Mouse (Mus musculus): Measurements from ENCODE around the gene Eci2. TPM values are rescaled to one million over a fixed set of nuclear protein-coding genes. Genes with fewer than 3 reads are reported as not detected.

The Eci2 gene
- polyA plus RNA-seq (2012; rRNA removed) = 105 and 112 TPM in 2 replicates
- polyA plus RNA-seq (2014; fragmentation: Nextera tagmentation; extraction: Ambion mirVana) = 152 and 161 TPM in 2 replicates

GRCm38 (mm10) chr13:35026879-35027278, at the start of gene Eci2:
TSS of gene Eci2 (minus strand) at chr13:35027096.
- Histone ChIP-seq H3K9me3 (ENCODE audit: control insufficient read depth, low read length) (no peaks in the 10 kb centered on the region), H3K27ac (replicated peaks; ENCODE audit: low read depth, low read length) (no peak within 1 kb of the TSS), H3K4me3 (replicated peaks; ENCODE audit: low read length) (peak within 1 kb of the TSS; percentile 14; the same call in 1 of the 2 replicates), H3K9ac (ENCODE audit: low read depth, low read length, severe bottlenecking) (no peak within 1 kb of the TSS), H3K36me3 (ENCODE audit: control insufficient read depth, insufficient read depth, low read length) (no peaks in the 10 kb centered on the region), H3K27me3 (ENCODE audit: control insufficient read depth, insufficient read depth, low read length) (no peaks in the 10 kb centered on the region), H3K4me2 (replicated peaks; ENCODE audit: low read depth, low read length, severe bottlenecking) (peak within 1 kb of the TSS; percentile 36), H3K4me1 (ENCODE audit: control insufficient read depth, insufficient read depth, low read length) (no peaks in the 10 kb centered on the region)
- TF ChIP-seq POLR2A (IDR thresholded peaks at IDR 0.05; ENCODE audit: borderline replicate concordance, extremely low read depth, insufficient read depth, insufficient read length) = no peak
- DNase-seq (ENCODE audit: low spot score) (peak; percentile 34), ATAC-seq (ENCODE audit: low FRiP score, low read depth) (no peak)
- WGBS = 13% methylated on average over 6 of the region's 6 CpGs

DNA sequence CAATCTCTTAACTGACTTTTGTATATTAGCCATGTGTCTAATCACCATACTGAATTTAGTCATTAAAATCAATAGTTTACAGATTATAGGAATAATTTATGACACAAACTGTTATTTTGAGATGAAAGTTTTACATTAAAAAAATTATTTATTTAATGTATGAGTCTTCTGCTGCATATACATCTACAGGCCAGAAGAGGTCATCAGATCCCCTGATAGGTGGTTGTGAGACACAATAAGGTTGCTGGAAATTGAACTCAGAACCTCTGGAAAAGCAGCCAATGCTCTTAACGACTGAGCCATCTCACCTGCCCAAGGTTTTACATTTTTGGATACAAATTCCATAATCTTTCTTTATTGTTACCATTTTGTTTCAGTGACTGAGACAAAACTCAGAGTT, 48.0 kb upstream of the Eci2 start:
- ATAC-seq (ENCODE audit: low FRiP score, low read depth) (no peak), DNase-seq (ENCODE audit: low spot score) (no peak)
- no peaks in the 10 kb centered on the region for H3K36me3 ChIP-seq (ENCODE audit: control insufficient read depth, insufficient read depth, low read length)
- H3K27ac ChIP-seq (replicated peaks; ENCODE audit: low read depth, low read length) = no peak overlapping the region
- H3K9me3 ChIP-seq (ENCODE audit: control insufficient read depth, low read length) = no peaks in the 10 kb centered on the region
- WGBS = 59% methylated on average over 1 of the region's 1 CpGs
- TF ChIP-seq POLR2A (IDR thresholded peaks at IDR 0.05; ENCODE audit: borderline replicate concordance, extremely low read depth, insufficient read depth, insufficient read length) = no peak
- H3K4me2 ChIP-seq (replicated peaks; ENCODE audit: low read depth, low read length, severe bottlenecking) = no peak overlapping the region
- H3K4me3 ChIP-seq (replicated peaks; ENCODE audit: low read length) = no peak overlapping the region
- H3K4me1 ChIP-seq (ENCODE audit: control insufficient read depth, insufficient read depth, low read length) = no peaks in the 10 kb centered on the region
- no peak overlapping the region for H3K9ac ChIP-seq (ENCODE audit: low read depth, low read length, severe bottlenecking)
- H3K27me3 ChIP-seq (ENCODE audit: control insufficient read depth, insufficient read depth, low read length) = no peaks in the 10 kb centered on the region

DNA sequence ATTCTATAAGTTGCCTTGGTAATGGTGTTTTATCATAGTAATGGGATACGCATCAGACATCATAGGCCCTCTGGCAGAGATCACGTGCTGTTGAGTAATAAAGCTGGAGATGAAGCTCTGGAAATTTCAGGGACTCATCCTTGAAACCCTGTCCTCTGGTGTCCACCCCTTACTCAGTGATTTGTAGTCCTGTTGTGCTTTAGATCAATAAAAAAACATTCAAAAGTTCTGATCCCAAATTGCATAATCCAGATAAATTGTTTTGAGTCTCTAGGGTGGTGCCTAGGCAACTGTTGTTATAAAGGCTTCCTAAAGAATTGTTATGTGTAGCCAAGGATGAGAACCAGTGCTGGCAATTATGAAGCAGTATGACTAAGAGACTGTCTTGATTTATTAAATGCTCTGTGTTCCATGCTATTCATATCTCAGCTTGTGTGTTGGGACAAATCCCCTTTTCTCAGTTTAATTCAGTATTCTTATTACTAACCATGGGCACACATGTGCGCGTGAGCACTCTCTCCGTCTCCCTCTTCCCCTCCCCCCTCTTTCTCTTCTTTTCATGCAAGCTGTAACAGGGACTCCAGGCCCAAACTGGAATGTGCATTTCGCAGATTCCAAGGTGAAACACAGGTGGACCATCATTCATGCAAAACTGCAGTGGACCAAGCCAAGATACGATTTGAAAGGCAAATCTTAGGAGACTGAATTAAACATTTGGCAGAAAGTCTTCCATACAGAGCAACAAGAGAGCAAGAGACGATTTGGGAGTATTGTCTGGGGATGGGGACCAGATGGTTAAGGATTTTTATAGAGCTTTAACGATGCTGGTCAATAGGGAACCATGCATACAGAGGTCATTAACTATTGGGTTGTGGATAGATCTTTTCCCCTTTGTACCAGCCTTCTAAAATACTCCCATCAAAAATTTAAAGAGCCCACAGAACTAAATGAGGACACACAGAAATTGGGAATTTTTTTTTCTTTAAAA, 43.9 kb upstream of the Eci2 start:
- Histone ChIP-seq H3K36me3 (ENCODE audit: control insufficient read depth, insufficient read depth, low read length) (no peaks in the 10 kb centered on the region), H3K27ac (replicated peaks; ENCODE audit: low read depth, low read length) (no peak overlapping the region), H3K9ac (ENCODE audit: low read depth, low read length, severe bottlenecking) (no peak overlapping the region), H3K4me2 (replicated peaks; ENCODE audit: low read depth, low read length, severe bottlenecking) (no peak overlapping the region), H3K27me3 (ENCODE audit: control insufficient read depth, insufficient read depth, low read length) (no peaks in the 10 kb centered on the region), H3K4me3 (replicated peaks; ENCODE audit: low read length) (no peak overlapping the region), H3K9me3 (ENCODE audit: control insufficient read depth, low read length) (no peaks in the 10 kb centered on the region), H3K4me1 (ENCODE audit: control insufficient read depth, insufficient read depth, low read length) (no peaks in the 10 kb centered on the region)
- no peak for ATAC-seq (ENCODE audit: low FRiP score, low read depth)
- TF ChIP-seq POLR2A (IDR thresholded peaks at IDR 0.05; ENCODE audit: borderline replicate concordance, extremely low read depth, insufficient read depth, insufficient read length) = no peak
- 48% methylated on average over 9 of the region's 9 CpGs for WGBS
- DNase-seq (ENCODE audit: low spot score) = no peak

GRCm38 (mm10) chr13:35067084-35067483, 40.2 kb upstream of the Eci2 start:
- WGBS = 60% methylated on average over 2 of the region's 2 CpGs
- ATAC-seq (ENCODE audit: low FRiP score, low read depth) (no peak), DNase-seq (ENCODE audit: low spot score) (no peak)
- Histone ChIP-seq H3K4me1 (ENCODE audit: control insufficient read depth, insufficient read depth, low read length) (no peaks in the 10 kb centered on the region), H3K9ac (ENCODE audit: low read depth, low read length, severe bottlenecking) (no peak overlapping the region), H3K27ac (replicated peaks; ENCODE audit: low read depth, low read length) (no peak overlapping the region), H3K9me3 (ENCODE audit: control insufficient read depth, low read length) (no peaks in the 10 kb centered on the region), H3K27me3 (ENCODE audit: control insufficient read depth, insufficient read depth, low read length) (no peaks in the 10 kb centered on the region), H3K4me2 (replicated peaks; ENCODE audit: low read depth, low read length, severe bottlenecking) (no peak overlapping the region), H3K36me3 (ENCODE audit: control insufficient read depth, insufficient read depth, low read length) (no peaks in the 10 kb centered on the region), H3K4me3 (replicated peaks; ENCODE audit: low read length) (no peak overlapping the region)
- TF ChIP-seq POLR2A (IDR thresholded peaks at IDR 0.05; ENCODE audit: borderline replicate concordance, extremely low read depth, insufficient read depth, insufficient read length) = no peak

DNA sequence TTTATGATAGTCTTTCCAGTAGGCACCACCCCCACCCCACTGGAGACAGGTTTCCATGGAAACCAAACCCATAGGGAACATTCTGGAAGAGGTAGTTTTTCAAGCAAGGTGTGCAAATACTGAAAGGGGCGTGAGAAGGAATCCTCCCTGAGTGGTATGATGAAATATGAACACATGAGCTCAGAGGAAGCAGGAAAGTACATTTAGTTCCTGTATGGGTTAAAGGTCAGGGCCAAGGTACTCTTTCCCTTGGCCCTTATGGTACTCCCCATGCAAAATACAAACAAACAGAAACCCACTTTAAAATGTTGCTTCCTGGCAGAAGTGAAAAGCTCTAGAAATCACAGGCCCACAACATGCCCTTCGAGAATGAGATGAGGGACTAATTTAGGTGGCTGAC, 39.1 kb upstream of the Eci2 start:
- 24% methylated on average over 2 of the region's 2 CpGs for WGBS
- no peak for TF ChIP-seq POLR2A (IDR thresholded peaks at IDR 0.05; ENCODE audit: borderline replicate concordance, extremely low read depth, insufficient read depth, insufficient read length)
- ATAC-seq (ENCODE audit: low FRiP score, low read depth) = no peak
- Histone ChIP-seq H3K4me1 (ENCODE audit: control insufficient read depth, insufficient read depth, low read length) (no peaks in the 10 kb centered on the region), H3K9ac (ENCODE audit: low read depth, low read length, severe bottlenecking) (no peak overlapping the region), H3K36me3 (ENCODE audit: control insufficient read depth, insufficient read depth, low read length) (no peaks in the 10 kb centered on the region), H3K4me3 (replicated peaks; ENCODE audit: low read length) (no peak overlapping the region), H3K27ac (replicated peaks; ENCODE audit: low read depth, low read length) (no peak overlapping the region), H3K27me3 (ENCODE audit: control insufficient read depth, insufficient read depth, low read length) (no peaks in the 10 kb centered on the region), H3K9me3 (ENCODE audit: control insufficient read depth, low read length) (no peaks in the 10 kb centered on the region), H3K4me2 (replicated peaks; ENCODE audit: low read depth, low read length, severe bottlenecking) (no peak overlapping the region)
- DNase-seq (ENCODE audit: low spot score) = no peak
